Mouse (Mus musculus) cerebellum, adult 11-12 months (tissue): ENCODE data around the gene Cwc27.
A peak's percentile ranks its signal among the peaks of the same experiment; 100 is the strongest.

Source experiments
- DNase-seq: peaks from one replicate; pipeline ENCODE4 v3.0.0; 2022

Cwc27 gene

GRCm38 (mm10) chr13:104640694-104641454, 176.1 kb downstream of the Cwc27 start:
- DNase-seq: no peak

- no peak for DNase-seq
Measured at GRCm38 (mm10) chr13:104638988-104639387, 178.0 kb downstream of the Cwc27 start.

DNA sequence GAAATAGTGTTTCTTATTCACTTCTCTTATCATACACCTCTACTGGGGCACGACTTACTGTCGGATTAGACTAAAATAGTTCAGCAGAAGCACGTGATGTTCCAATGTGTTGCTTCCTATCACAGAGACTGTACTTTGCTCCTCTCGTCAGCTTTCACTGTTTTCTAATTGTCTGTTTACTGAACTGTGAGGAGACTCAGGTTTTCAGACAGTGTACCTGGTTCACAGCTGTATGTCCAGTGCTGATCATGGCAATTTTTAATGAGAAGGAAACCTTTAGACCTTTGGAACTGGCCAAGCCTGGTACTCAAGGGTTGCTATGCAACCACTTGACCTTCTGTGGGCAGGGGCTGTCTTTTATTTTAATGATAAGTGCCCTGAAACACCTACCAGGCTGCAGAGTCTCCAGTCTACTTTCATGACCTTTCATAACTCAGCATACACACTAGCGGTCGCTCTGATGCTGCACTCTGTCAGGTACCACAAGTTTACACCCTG, 180.9 kb downstream of the Cwc27 start:
- no peak for DNase-seq

- no peak for DNase-seq
Measured at GRCm38 (mm10) chr13:104634708-104635107, 182.2 kb downstream of the Cwc27 start.

- DNase-seq: no peak
Measured at GRCm38 (mm10) chr13:104632427-104633167, 184.3 kb downstream of the Cwc27 start.

GRCm38 (mm10) chr13:104631621-104632205, 185.2 kb downstream of the Cwc27 start:
- DNase-seq: no peak

GRCm38 (mm10) chr13:104630808-104631207, 186.1 kb downstream of the Cwc27 start:
- peak; percentile 17 for DNase-seq

DNA sequence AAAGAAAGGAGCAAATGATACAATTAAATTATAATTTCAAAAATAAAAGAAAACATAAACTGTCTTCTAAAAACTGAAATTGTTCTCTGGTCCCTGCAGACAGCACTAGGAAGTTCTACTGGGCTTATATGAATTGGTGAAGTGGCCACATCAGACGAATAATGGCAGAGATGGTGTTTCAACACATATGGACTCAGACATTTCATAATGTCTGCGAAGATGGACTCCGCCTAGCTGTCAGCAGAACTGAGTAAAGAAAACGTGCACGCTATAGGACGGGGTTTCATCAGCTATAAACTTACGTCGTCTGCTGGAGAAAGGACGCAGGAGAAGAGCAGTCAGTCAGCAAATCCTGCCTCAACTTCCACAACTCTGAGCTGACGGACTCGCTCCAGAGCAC, 187.3 kb downstream of the Cwc27 start:
- DNase-seq: no peak

GRCm38 (mm10) chr13:104628019-104628418, 188.9 kb downstream of the Cwc27 start:
- no peak for DNase-seq

GRCm38 (mm10) chr13:104627169-104627909, 189.6 kb downstream of the Cwc27 start:
- no peak for DNase-seq

DNA sequence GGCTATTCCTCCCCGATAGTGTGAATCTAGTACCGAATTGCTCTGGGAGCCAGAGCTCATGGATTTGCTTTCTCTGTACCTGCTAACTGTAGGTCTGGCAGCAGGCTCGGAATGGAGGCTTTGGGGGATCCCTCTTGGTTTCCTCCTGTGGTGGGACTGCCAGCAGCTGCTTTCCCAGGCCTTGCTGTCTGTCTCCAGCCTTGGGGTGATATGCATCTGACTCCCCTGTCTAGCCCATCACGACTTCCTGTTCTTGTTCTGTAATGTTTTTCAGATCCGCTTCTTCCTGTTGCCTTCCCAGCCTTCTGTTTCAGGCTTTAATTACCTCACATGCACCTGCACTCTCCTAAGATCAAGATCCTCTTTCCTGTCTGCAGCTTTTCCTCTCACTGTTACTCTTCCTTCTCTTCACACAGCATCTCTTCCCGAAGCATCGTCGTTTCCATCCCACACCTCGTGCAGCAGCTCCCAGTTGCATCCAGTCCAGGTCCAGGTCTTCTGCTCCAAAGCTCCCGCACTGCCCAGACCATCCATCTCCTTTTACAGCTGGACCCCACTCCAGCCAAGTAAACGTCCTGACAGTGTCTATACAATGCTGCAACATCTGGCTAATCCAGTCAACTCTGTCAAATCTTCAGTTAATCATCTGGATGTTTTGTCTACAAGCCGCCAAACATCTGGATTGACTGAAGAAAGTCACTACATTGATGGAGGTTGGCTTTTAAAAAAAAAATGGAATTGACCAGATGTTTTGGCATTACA, 193.6 kb downstream of the Cwc27 start:
- no peak for DNase-seq

DNA sequence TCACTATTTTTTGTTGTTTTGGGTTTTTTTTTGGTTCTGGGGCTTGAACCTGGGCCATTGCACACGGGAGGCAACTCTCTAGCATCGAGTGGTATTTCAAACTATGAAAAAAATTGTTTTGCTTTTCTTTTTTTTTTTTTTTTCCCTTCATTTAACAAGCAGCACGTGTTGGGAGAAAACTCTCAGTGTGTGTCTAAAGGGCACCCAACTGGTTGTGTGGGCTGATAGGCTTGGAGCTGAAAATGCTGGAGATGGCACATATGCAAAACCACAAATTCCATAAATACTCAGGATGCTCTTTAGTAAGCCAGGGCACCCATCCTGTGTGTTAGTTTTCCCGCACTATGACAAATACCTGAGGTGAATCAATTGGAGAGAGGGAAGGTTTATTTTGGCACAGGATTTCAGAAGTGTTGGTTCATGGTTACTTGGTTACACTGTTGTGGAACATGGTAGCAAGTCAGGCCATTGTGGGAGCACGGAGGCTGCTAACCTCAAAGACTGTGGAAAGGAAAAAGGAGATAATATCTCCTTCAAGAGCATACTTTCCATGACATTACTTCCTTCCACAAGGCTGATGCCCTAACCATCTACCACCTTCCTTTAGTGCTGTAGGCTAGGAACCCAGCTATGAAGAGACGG, 194.7 kb downstream of the Cwc27 start:
- no peak for DNase-seq

- DNase-seq: no peak
Measured at GRCm38 (mm10) chr13:104620423-104620822, 196.5 kb downstream of the Cwc27 start.

- DNase-seq: no peak
Measured at GRCm38 (mm10) chr13:104619503-104620288, 197.2 kb downstream of the Cwc27 start.

GRCm38 (mm10) chr13:104617201-104617600, 199.7 kb downstream of the Cwc27 start:
- no peak for DNase-seq

DNA sequence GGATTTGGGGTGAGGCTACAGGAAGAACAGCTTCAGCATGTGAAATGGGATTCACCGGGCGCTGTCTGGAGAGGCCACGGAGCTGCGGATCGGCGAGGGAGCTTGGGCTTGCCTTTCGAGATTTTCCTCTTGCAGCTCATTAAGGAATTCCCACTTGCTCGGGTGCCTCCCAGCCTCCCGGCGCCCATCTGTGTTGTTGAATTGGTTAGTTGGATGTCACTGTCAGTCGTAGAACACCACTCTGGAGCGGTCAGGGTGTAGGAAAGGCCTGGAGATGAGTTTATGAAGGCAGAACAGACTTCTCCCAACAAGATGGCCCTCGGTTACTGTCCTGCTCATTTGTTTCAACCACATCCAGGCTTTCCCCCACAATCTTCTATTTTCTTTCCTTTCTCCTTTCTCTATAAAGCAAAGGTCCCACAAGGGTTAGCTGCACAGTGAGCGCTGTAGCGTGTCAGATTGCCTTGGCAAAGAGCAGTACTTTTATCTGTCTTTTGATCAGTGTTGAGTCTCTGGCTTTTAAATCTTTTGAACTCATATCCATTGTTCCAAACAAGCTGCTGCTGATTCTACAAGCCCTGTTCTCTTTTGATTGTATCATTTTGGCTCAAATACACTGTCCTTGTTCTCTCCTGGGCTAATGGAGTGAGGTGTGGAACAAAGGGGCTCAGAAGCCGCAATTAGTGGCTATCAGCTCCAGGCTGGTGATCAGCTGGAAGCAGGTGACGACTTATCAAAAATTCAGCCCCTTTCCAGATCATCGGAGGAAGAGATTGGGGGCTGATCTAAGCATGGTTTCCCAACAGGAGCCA, 200.7 kb downstream of the Cwc27 start:
- no peak for DNase-seq

GRCm38 (mm10) chr13:104615111-104615510, 201.8 kb downstream of the Cwc27 start:
- no peak for DNase-seq

GRCm38 (mm10) chr13:104611296-104611695, 205.6 kb downstream of the Cwc27 start:
- no peak for DNase-seq

GRCm38 (mm10) chr13:104610210-104611111, 206.5 kb downstream of the Cwc27 start:
- DNase-seq: no peak
